Mouse (Mus musculus) ES-E14 (cell line): ENCODE measurements around the gene Nrcam.

Experiments
- CHD2 ChIP-seq: IDR thresholded peaks from 2 replicates; pipeline ENCODE4 v1.6.1; 2014; ENCODE audit warnings: mild to moderate bottlenecking, low read depth, low read length, inconsistent platforms
- MAFK ChIP-seq: IDR thresholded peaks from 2 replicates; pipeline ENCODE4 v1.6.1; 2014; ENCODE audit warnings: mild to moderate bottlenecking, low read depth, low read length, inconsistent platforms; ENCODE audit not compliant: insufficient read depth
- ZC3H11A ChIP-seq: IDR thresholded peaks from 2 replicates; pipeline ENCODE4 v1.6.1; 2012; ENCODE audit warnings: low read depth, mild to moderate bottlenecking, inconsistent platforms, low read length, borderline replicate concordance

DNA sequence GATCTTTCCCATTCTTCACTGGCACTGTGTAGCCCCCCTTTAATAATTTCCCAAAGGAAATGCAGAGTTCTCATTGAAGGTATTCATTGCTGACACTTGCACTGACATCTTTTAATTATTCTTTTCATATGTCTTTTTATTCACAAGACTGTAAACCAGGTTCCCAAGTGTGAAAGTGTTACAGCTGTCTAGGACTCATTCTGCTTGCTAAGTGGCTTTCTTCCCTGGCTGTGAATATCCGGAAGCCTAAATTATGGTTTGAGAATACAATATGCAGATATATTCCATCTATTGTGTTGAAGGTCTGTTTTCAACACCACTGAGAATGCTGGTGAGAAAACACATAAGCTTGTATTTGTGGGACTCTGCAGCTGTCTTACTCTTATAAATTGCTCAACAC is 73.4 kb downstream of the Nrcam start:
- no peak for TF ChIP-seq ZC3H11A
- TF ChIP-seq CHD2, result no peak
- TF ChIP-seq MAFK, result no peak
